Mouse (Mus musculus) stomach, postnatal 0 days (tissue): ENCODE results near the gene Tex45. TPM values are rescaled to one million over a fixed set of nuclear protein-coding genes. Genes with fewer than 3 reads are reported as not detected.
A peak's percentile ranks its signal among the peaks of the same experiment; 100 is the strongest.

Experiments used
- ATAC-seq: fragments of 200-750 bp; cut with Nextera tagmentation; 2 replicates; pipeline ENCODE4 v1.8.0; 2017; ENCODE audit not compliant: low FRiP score, low TSS enrichment
- DNase-seq: peaks from one replicate; pipeline ENCODE4 v3.0.0-alpha.2; 2016; ENCODE audit warnings: low spot score
- H3K27ac ChIP-seq: fragments of 300-500 bp; sonication (generic); replicated peaks from 2 replicates; pipeline ENCODE4 v1.5.1; 2014; ENCODE audit warnings: mild to moderate bottlenecking, control low read depth
- H3K27me3 ChIP-seq: fragments of 300-500 bp; sonication (generic); 2 replicates; pipeline ENCODE4 v1.6.1; 2014; ENCODE audit warnings: low read length; ENCODE audit not compliant: control insufficient read depth, insufficient read depth
- H3K36me3 ChIP-seq: fragments of 300-500 bp; sonication (generic); 2 replicates; pipeline ENCODE4 v1.6.1; 2014; ENCODE audit warnings: low read length, mixed read lengths; ENCODE audit not compliant: control insufficient read depth, insufficient read depth
- H3K4me1 ChIP-seq: fragments of 300-500 bp; sonication (generic); replicated peaks from 2 replicates; pipeline ENCODE4 v1.6.1; 2014; ENCODE audit warnings: antibody characterized with exemption; ENCODE audit not compliant: control insufficient read depth, insufficient read depth
- H3K4me2 ChIP-seq: fragments of 300-500 bp; sonication (generic); replicated peaks from 2 replicates; pipeline ENCODE4 v1.6.1; 2014; ENCODE audit warnings: low read depth, mild to moderate bottlenecking, control low read depth, moderate library complexity
- H3K4me3 ChIP-seq: fragments of 300-500 bp; sonication (generic); 2 replicates; pipeline ENCODE4 v1.5.1; 2014; ENCODE audit warnings: low read depth, low read length, control low read depth
- H3K9ac ChIP-seq: fragments of 300-500 bp; sonication (generic); 2 replicates; pipeline ENCODE4 v1.6.1; 2014; ENCODE audit warnings: mild to moderate bottlenecking, low read length, control low read depth, mixed read lengths
- H3K9me3 ChIP-seq: fragments of 300-500 bp; sonication (generic); 2 replicates; pipeline ENCODE4 v1.6.1; 2016; ENCODE audit warnings: low read length; ENCODE audit not compliant: control insufficient read depth
- CTCF ChIP-seq: IDR thresholded peaks from 2 replicates; pipeline ENCODE4 v1.5.1; 2016; ENCODE audit warnings: antibody characterized with exemption, low read depth, mild to moderate bottlenecking, moderate library complexity
- EP300 ChIP-seq: optimal IDR thresholded peaks from 2 replicates; pipeline ENCODE3; 2016; ENCODE audit warnings: antibody characterized with exemption
- WGBS: fragments of 180-500 bp; shearing (Covaris S2); extraction: QIAGEN DNeasy Blood & Tissue Kit; methylation state at CpG from one replicate; pipeline ENCODE4 v1.1.7; 2014; 5-methylcytosine and 5-hydroxymethylcytosine counted together
- polyA plus RNA-seq: library from polyadenylated mRNA; unstranded; fragments of >200 nt; fragmentation: Nextera tagmentation; extraction: Ambion mirVana; gene quantifications from 2 replicates; pipeline ENCODE4 v1.2.1, GENCODE M21; 2015

Tex45 gene
- polyA plus RNA-seq, 1 experiment from 2014 or later: 0.46 TPM

DNA sequence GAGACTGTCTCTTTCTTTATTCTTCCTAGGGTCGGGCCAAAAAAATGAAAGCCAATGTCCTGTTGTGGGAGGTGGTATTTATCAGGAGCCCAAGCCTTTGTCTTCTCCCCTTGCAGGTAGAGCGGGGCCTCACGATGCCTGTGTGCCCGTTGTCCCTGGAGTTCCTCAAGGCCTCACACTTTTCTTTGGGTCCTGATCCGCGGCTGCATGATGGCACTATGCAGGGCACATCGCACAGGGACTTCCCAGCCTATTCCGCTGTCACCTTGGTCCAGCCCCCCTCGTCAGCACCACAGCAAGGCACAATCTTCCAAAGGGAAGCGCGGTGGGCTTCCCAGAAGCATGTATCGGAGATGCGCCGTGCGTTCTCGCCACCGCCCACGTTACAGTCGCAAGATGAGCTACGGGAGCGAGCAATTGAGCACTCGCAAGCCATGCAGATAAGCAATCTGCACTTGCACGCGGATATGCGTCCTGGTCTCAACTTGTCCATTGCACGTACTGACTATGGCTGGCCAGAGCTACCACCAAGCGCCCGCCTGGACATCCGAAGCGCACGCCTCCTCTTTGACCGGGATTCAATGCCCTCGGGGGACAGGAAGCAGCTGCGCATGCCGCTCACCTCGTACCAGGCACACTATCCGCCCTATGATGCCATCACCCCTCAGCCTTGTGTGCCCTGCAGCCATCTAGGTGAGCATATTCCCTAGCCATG, 5.2 kb downstream of the Tex45 start:
- WGBS: 30% methylated on average over 37 of the region's 37 CpGs
- ATAC-seq: peak; percentile 27; the same call in 1 of the 2 replicates

DNA sequence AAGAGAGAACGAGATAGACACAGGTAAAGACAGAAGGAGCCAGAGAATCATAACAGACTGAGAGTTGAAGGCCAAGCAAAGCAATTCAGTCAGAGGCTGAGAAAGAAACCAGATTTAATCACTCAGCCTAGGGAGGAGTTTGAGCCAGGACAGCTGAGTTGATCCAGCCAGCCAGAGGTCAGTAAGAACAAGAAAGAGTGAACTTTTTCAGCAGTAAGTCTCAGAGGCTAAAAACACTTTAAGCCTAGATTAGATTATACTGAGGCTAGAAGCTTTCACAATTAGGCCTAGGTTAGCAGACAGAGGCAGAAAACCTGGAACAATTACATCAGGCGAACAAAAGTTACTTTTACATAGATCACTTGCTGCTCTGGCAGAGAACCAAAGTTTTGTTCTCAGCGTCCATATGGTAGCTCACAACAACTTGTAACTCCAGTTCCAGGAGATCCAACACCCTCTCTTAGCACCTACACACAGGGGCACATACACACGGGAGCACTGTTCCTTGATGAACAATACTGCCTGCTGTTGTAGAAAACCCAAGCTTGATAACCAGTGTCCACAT, 9.6 kb downstream of the Tex45 start:
- Histone ChIP-seq H3K4me2 (no peak overlapping the region), H3K9ac (no peak overlapping the region), H3K9me3 (no peaks in the 10 kb centered on the region), H3K4me1 (no peaks in the 10 kb centered on the region), H3K36me3 (no peaks in the 10 kb centered on the region), H3K27me3 (no peaks in the 10 kb centered on the region), H3K4me3 (no peak overlapping the region), H3K27ac (no peak overlapping the region)
- DNase-seq (no peak), ATAC-seq (no peak; the same call in 1 of the 2 replicates)
- 38% methylated on average over 4 of the region's 4 CpGs for WGBS
- no peak for TF ChIP-seq CTCF
- TF ChIP-seq EP300: no peak

More for the DNA sequence above, 5.2 kb downstream of the Tex45 start:
- no peaks in the 10 kb centered on the region for H3K9me3 ChIP-seq
- peak overlapping the region; percentile 36; the same call in 1 of the 2 replicates for H3K4me2 ChIP-seq
- H3K4me1 ChIP-seq: no peaks in the 10 kb centered on the region
- no peak overlapping the region; the same call in 1 of the 2 replicates for H3K9ac ChIP-seq
- H3K36me3 ChIP-seq: no peaks in the 10 kb centered on the region
- no peaks in the 10 kb centered on the region for H3K27me3 ChIP-seq
- TF ChIP-seq CTCF (no peak), EP300 (no peak)
- H3K27ac ChIP-seq: no peak overlapping the region
- peak; percentile 13 for DNase-seq
- peak overlapping the region; percentile 4; the same call in 1 of the 2 replicates for H3K4me3 ChIP-seq

DNA sequence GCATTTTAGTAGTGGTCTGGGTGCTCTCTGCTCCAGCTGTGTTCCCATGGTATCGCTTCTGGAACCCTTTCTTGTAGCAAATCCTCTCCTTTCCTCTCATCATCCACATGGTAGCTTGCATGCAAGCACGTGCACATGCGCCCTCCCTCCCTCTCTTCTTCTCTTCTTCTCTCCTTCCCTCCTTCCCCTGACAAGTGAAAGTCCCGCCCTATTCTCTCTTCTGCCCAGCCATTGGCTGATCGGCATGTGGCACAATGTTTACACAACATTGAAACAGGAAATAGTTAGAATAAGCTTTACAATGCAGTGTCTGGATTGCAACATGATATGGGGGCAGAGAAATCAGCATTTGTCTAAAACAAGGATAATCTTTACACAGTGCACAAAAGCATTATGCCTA, 10.9 kb downstream of the Tex45 start:
- Histone ChIP-seq H3K27ac (no peak overlapping the region), H3K27me3 (no peaks in the 10 kb centered on the region), H3K36me3 (no peaks in the 10 kb centered on the region), H3K9ac (no peak overlapping the region), H3K4me1 (no peaks in the 10 kb centered on the region), H3K4me3 (no peak overlapping the region), H3K4me2 (no peak overlapping the region), H3K9me3 (no peaks in the 10 kb centered on the region)
- WGBS: 54% methylated on average over 5 of the region's 5 CpGs
- TF ChIP-seq CTCF (no peak), EP300 (no peak)
- DNase-seq (no peak), ATAC-seq (no peak)

DNA sequence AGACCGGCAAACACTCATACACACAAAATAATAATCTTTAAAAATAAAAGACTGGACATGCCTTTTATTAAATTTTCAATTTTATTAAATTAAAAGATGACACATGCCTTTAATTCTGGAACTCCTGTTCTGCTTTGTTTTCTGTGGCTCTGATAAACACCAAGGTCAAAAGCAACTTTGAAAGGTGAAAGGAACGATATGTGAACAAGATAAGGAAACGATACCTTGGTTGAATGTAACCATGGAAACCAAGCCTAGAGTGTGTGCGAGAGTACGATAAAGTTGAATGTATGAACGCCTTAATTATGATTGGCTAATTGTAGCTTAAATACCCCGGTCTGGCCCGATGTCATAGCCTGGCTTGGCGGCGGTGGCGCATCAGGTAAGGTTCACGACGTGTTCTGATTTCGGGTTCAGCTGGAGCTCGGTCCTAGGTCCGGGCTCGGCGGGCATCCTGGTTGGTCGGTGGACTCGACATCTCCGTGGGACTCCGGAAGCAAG, 11.6 kb downstream of the Tex45 start:
- ATAC-seq (0 out of 2 replicates have a peak, but pooled peaks have one; percentile 41), DNase-seq (no peak)
- H3K36me3 ChIP-seq: no peaks in the 10 kb centered on the region
- H3K27me3 ChIP-seq: no peaks in the 10 kb centered on the region
- no peak for TF ChIP-seq CTCF
- no peak for TF ChIP-seq EP300
- no peak overlapping the region for H3K27ac ChIP-seq
- H3K4me3 ChIP-seq: no peak overlapping the region
- no peak overlapping the region for H3K9ac ChIP-seq
- WGBS: 74% methylated on average over 22 of the region's 22 CpGs
- no peaks in the 10 kb centered on the region for H3K4me1 ChIP-seq
- H3K4me2 ChIP-seq: no peak overlapping the region
- H3K9me3 ChIP-seq: no peaks in the 10 kb centered on the region

DNA sequence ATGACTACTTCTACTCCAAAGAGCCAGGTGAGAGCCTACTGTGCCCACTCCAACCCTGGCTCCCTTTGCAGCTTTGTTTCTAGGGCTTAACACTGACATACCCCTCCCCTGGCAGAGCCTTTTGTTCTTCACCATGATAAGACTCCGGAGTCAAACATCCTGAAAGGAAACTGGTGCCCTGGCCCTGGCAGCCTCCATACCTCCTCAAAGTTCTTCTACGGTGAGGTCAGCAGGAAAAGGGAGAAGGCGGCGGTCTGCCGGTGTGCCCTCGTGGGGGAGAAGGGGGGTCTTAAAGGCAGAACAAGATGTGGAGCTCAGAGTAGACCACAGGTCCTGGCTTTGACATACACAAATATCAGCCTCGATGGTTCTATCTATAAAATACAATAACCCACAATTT, 12.9 kb downstream of the Tex45 start:
- ATAC-seq: no peak
- TF ChIP-seq EP300 (no peak), CTCF (no peak)
- no peaks in the 10 kb centered on the region for H3K9me3 ChIP-seq
- H3K36me3 ChIP-seq: no peaks in the 10 kb centered on the region
- H3K4me2 ChIP-seq: no peak overlapping the region
- no peak overlapping the region for H3K27ac ChIP-seq
- H3K27me3 ChIP-seq: no peaks in the 10 kb centered on the region
- no peak overlapping the region for H3K4me3 ChIP-seq
- DNase-seq: no peak
- WGBS: 63% methylated on average over 7 of the region's 7 CpGs
- H3K4me1 ChIP-seq: no peaks in the 10 kb centered on the region
- H3K9ac ChIP-seq: no peak overlapping the region

DNA sequence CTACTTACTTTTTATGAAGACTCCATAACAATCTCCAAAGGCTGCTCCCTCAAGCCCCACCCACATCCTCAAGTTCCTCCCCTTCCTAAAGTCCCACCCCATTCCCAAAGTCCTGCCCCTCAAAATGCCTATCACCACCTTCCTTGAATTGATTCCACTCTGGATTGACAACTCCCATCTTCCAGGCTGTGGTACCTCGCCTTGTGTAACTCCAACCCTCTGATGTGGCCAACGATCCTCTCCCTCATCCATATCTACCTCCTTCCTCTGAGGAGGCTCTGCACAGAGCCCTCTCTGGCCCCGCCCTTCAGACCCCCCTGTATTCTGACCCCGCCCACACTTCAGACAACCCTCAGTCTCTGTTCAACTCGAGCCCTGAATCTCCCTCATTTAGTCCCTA, 14.5 kb downstream of the Tex45 start:
- DNase-seq (no peak), ATAC-seq (no peak)
- 23% methylated on average over 5 of the region's 5 CpGs for WGBS
- no peak overlapping the region for H3K27ac ChIP-seq
- no peaks in the 10 kb centered on the region for H3K36me3 ChIP-seq
- H3K9me3 ChIP-seq: no peaks in the 10 kb centered on the region
- TF ChIP-seq EP300 (no peak), CTCF (no peak)
- H3K27me3 ChIP-seq: no peaks in the 10 kb centered on the region
- H3K4me3 ChIP-seq: no peak overlapping the region
- H3K9ac ChIP-seq: no peak overlapping the region
- H3K4me1 ChIP-seq: no peaks in the 10 kb centered on the region
- no peak overlapping the region for H3K4me2 ChIP-seq
